ENCODE assay signal across 10 mouse cellular contexts in the genomic region with DNA sequence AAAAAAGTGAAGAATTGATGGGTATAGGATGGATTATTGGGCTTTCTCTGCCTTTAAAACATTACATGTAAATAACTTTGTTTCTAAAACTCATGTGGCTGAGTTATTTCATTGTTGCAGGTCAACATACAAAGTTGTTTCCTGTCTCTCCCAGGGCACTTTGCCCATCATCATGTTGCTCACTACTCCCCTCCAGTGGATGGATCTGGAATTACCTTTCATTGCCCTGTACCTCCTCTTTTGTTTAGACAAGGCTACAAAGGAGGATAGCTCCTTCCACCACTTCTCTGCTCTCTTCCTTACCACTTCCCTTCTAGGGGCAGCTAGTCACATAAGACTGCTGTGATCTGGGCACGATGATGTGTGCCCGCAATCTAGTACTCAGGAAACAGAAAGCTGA. TPM values are rescaled to one million over a fixed set of nuclear protein-coding genes. Genes with fewer than 3 reads are reported as not detected.
A peak's percentile ranks its signal among the peaks of the same experiment; 100 is the strongest.
DNase-seq lines count a peak whose midpoint lies in the region; ATAC-seq and TF ChIP-seq lines count a peak whose summit lies in the region.
"Had no signal": no experiment of that assay in that cellular context is flagged by ENCODE, and none has a peak within 500 bp of the region (broad histone marks: within the 10 kb centered on the region; RNA-seq: fewer than 3 reads in every experiment).

No protein-coding gene starts in this region.

- H3K27me3 ChIP-seq in intestine, embryonic 14.5 days (replicated peaks; ENCODE audit: control insufficient read depth, insufficient read depth, low read length): no peaks in the 10 kb centered on the region
- no peaks in the 10 kb centered on the region for H3K27me3 ChIP-seq in intestine, embryonic 15.5 days (replicated peaks)
- H3K27me3 ChIP-seq: embryonic facial prominence, embryonic 13.5 days had no signal

- no peaks in the 10 kb centered on the region for H3K9me3 ChIP-seq in intestine, embryonic 14.5 days (ENCODE audit: control insufficient read depth, low read length)
- H3K9me3 ChIP-seq in intestine, embryonic 15.5 days: no peaks in the 10 kb centered on the region
- H3K9me3 ChIP-seq: embryonic facial prominence, embryonic 13.5 days; megakaryocyte, embryonic 14.5 days had no signal

- peak; percentile 80 for TF ChIP-seq CTCF in cortical plate, adult 2 months (IDR thresholded peaks at IDR 0.05; ENCODE audit: extremely low read depth, insufficient read depth, low read length)

- no peak overlapping the region for H3K4me2 ChIP-seq in intestine, embryonic 14.5 days (ENCODE audit: low read length)
- no peak overlapping the region for H3K4me2 ChIP-seq in intestine, embryonic 15.5 days (replicated peaks)
- H3K4me2 ChIP-seq: embryonic facial prominence, embryonic 13.5 days had no signal

- H3K27ac ChIP-seq in intestine, embryonic 14.5 days (ENCODE audit: low read depth): no peak overlapping the region
- no peak overlapping the region for H3K27ac ChIP-seq in intestine, embryonic 15.5 days
- H3K27ac ChIP-seq in cortical plate, adult 2 months (ENCODE audit: insufficient read depth, low read length): no peak overlapping the region
- H3K27ac ChIP-seq: embryonic facial prominence, embryonic 13.5 days had no signal

- ATAC-seq in intestine, embryonic 14.5 days (replicated peaks; ENCODE audit: low FRiP score, low TSS enrichment, low read depth): no peak
- ATAC-seq in intestine, embryonic 15.5 days: no peak
- ATAC-seq in monocyte, adult 5-6 weeks (replicated peaks; ENCODE audit: insufficient number of reproducible peaks, low FRiP score, low TSS enrichment, poor library complexity, severe bottlenecking): peak; percentile 87

- WGBS in intestine, embryonic 14.5 days: 58% methylated on average over 2 of the region's 2 CpGs
- WGBS in intestine, embryonic 15.5 days: 45% methylated on average over 2 of the region's 2 CpGs

- no peak overlapping the region for H3K9ac ChIP-seq in intestine, embryonic 14.5 days (ENCODE audit: low read length)
- H3K9ac ChIP-seq in intestine, embryonic 15.5 days: no peak overlapping the region
- H3K9ac ChIP-seq: embryonic facial prominence, embryonic 13.5 days had no signal

- TF ChIP-seq POLR2A in cortical plate, adult 2 months (IDR thresholded peaks at IDR 0.05; ENCODE audit: extremely low read depth, insufficient read depth, low read length): no peak

- no peaks in the 10 kb centered on the region; the same call in 1 of the 2 replicates for H3K4me1 ChIP-seq in intestine, embryonic 14.5 days (replicated peaks; ENCODE audit: control insufficient read depth, insufficient read depth, low read length)
- H3K4me1 ChIP-seq in intestine, embryonic 15.5 days (replicated peaks): peaks cover 8% of the 10 kb centered on the region; the same call in 1 of the 2 replicates
- H3K4me1 ChIP-seq in cortical plate, adult 2 months (ENCODE audit: control insufficient read depth, insufficient read depth, low read length): peaks cover 3% of the 10 kb centered on the region

- H3K4me3 ChIP-seq in intestine, embryonic 14.5 days (ENCODE audit: low read depth, low read length): no peak overlapping the region
- no peak overlapping the region for H3K4me3 ChIP-seq in intestine, embryonic 15.5 days (replicated peaks)
- H3K4me3 ChIP-seq in cortical plate, adult 2 months (ENCODE audit: insufficient read depth, low read length): no peak overlapping the region
- H3K4me3 ChIP-seq: embryonic facial prominence, embryonic 13.5 days; megakaryocyte, embryonic 14.5 days had no signal

- no peaks in the 10 kb centered on the region for H3K36me3 ChIP-seq in intestine, embryonic 14.5 days (ENCODE audit: control insufficient read depth, insufficient read depth, low read length)
- no peaks in the 10 kb centered on the region for H3K36me3 ChIP-seq in intestine, embryonic 15.5 days
- H3K36me3 ChIP-seq: embryonic facial prominence, embryonic 13.5 days had no signal

- DNase-seq in intestine, embryonic 14.5 days (ENCODE audit: low spot score): peak; percentile 88
- peak; percentile 74 to 95 for DNase-seq in adrenal gland, adult (ENCODE audit: inconsistent age in 2 of 2, low spot score in 1 of 2)
- DNase-seq in heart, postnatal 4 days: peak; percentile 89
- DNase-seq in left cerebral cortex, adult 18-20 months (ENCODE audit: low spot score in 2 of 2): peak; percentile 71 to 88
- peak; percentile 57 to 77 for DNase-seq in thymus, adult 18-20 months

RNA-seq across cellular contexts. Expression of a gene that starts 7.7 kb away (rescaled TPM):
- 3.2 and 5.4 TPM in 2 replicates for polyA plus RNA-seq in intestine, embryonic 14.5 days (2014; fragmentation: Nextera tagmentation; extraction: Ambion mirVana)
- polyA plus RNA-seq in intestine, embryonic 15.5 days (2015; fragmentation: Nextera tagmentation; extraction: Ambion mirVana): 4.4 and 5.2 TPM in 2 replicates
- polyA plus RNA-seq in cortical plate, adult 2 months (2012; rRNA removed): 6.0 and 6.5 TPM in 2 replicates
- under 1 TPM; 0.19 to 0.20 TPM for total RNA-seq in heart, postnatal 4 days (2021)
- 10 to 100 TPM; 15.5 to 20.4 TPM for total RNA-seq in left cerebral cortex, adult 18-20 months (2021)
- 0.87 TPM in 1 of 3 replicates, not detected in the others for total RNA-seq in monocyte, adult 5-6 weeks (2017)
